Mouse (Mus musculus) lung, postnatal 0 days (tissue): ENCODE results near the gene Mttp. TPM values are rescaled to one million over a fixed set of nuclear protein-coding genes. Genes with fewer than 3 reads are reported as not detected.
A peak's percentile ranks its signal among the peaks of the same experiment; 100 is the strongest.

ENCODE experiments used
- ATAC-seq: fragments of 200-750 bp; cut with Nextera tagmentation; 2 replicates; pipeline ENCODE4 v1.8.0; 2017; ENCODE audit warnings: moderate library complexity
- DNase-seq: peaks from one replicate; pipeline ENCODE4 v3.0.0-alpha.2; 2016; ENCODE audit warnings: low spot score
- H3K27ac ChIP-seq: fragments of 300-500 bp; sonication (generic); 2 replicates; pipeline ENCODE4 v1.5.1; 2014; ENCODE audit warnings: antibody characterized with exemption, mild to moderate bottlenecking, low read length, mixed read lengths
- H3K27me3 ChIP-seq: fragments of 300-500 bp; sonication (generic); replicated peaks from 2 replicates; pipeline ENCODE4 v1.6.1; 2014; ENCODE audit warnings: low read length, mixed read lengths; ENCODE audit not compliant: insufficient read depth
- H3K36me3 ChIP-seq: fragments of 300-500 bp; sonication (generic); 2 replicates; pipeline ENCODE4 v1.6.1; 2014; ENCODE audit warnings: low read length, mixed read lengths; ENCODE audit not compliant: insufficient read depth
- H3K4me1 ChIP-seq: fragments of 300-500 bp; sonication (generic); 2 replicates; pipeline ENCODE4 v1.6.1; 2014; ENCODE audit warnings: antibody characterized with exemption, low read depth, low read length, mixed read lengths; ENCODE audit not compliant: insufficient read depth
- H3K4me2 ChIP-seq: fragments of 300-500 bp; sonication (generic); replicated peaks from 2 replicates; pipeline ENCODE4 v1.6.1; 2014; ENCODE audit warnings: low read depth, mild to moderate bottlenecking, low read length, moderate library complexity, mixed read lengths
- H3K4me3 ChIP-seq: fragments of 300-500 bp; sonication (generic); 2 replicates; pipeline ENCODE4 v1.5.1; 2014; ENCODE audit warnings: low read depth, low read length
- H3K9ac ChIP-seq: fragments of 300-500 bp; sonication (generic); replicated peaks from 2 replicates; pipeline ENCODE4 v1.6.1; 2014; ENCODE audit warnings: low read depth, mild to moderate bottlenecking
- H3K9me3 ChIP-seq: fragments of 300-500 bp; sonication (generic); 2 replicates; pipeline ENCODE4 v1.6.1; 2016; ENCODE audit warnings: low read length, mixed read lengths
- CTCF ChIP-seq: IDR thresholded peaks from 2 replicates; pipeline ENCODE4 v1.5.1; 2016; ENCODE audit warnings: antibody characterized with exemption, mild to moderate bottlenecking
- EP300 ChIP-seq: IDR thresholded peaks from 2 replicates; pipeline ENCODE4 v1.6.1; 2016; ENCODE audit warnings: antibody characterized with exemption, mild to moderate bottlenecking, control low read depth
- WGBS: fragments of 180-500 bp; shearing (Covaris S2); extraction: QIAGEN DNeasy Blood & Tissue Kit; methylation state at CpG from one replicate; pipeline ENCODE4 v1.1.7; 2014; 5-methylcytosine and 5-hydroxymethylcytosine counted together
- polyA plus RNA-seq: library from polyadenylated mRNA; unstranded; fragments of >200 nt; fragmentation: Nextera tagmentation; extraction: Ambion mirVana; gene quantifications from 2 replicates; pipeline ENCODE4 v1.2.1, GENCODE M21; 2015

The Mttp gene
- 5.5 TPM in 2 replicates for polyA plus RNA-seq

DNA sequence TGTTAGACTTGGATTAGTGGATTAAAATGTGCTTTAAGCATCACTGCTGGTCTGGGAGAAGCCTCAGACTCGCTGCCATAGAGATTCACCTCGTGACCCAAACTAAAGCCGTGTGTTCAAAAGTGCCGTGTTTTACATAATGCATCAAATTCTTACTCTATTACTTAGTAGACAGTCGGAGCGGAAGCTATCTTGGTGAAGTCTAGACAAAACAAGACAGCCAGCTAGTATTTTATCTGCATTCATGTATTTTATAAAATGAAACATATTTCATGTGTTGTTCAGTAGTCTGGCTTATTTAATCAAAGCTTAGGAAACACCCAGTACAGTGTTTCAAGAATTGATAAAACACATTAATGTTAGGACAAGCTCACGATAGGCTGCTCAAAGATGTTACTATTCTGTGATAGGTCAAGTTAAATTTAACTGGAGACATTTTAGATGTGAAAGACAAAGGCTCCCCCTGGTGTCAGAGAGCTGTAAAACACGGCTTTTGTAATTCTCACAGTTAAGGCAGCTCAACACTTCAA, at the start of gene Mttp:
Mttp (minus strand) TSS at position 327 of the 530 bp plus-strand sequence.
- Histone ChIP-seq H3K4me1 (peaks cover 4% of the 10 kb centered on the region; the same call in 1 of the 2 replicates), H3K9ac (peak within 1 kb of the TSS; percentile 50), H3K9me3 (no peaks in the 10 kb centered on the region), H3K4me3 (peak within 1 kb of the TSS; percentile 71), H3K27me3 (no peaks in the 10 kb centered on the region), H3K27ac (peak within 1 kb of the TSS; percentile 97), H3K4me2 (peak within 1 kb of the TSS; percentile 67), H3K36me3 (no peaks in the 10 kb centered on the region)
- WGBS, result 1% methylated on average over 8 of the region's 8 CpGs
- ATAC-seq (0 out of 2 replicates have a peak, but pooled peaks have one; percentile 3), DNase-seq (peak; percentile 92)
- TF ChIP-seq CTCF (peak; percentile 80), EP300 (peak; percentile 46; the same call in 1 of the 2 replicates)

- no peak for TF ChIP-seq CTCF
- no peak for TF ChIP-seq EP300
- Histone ChIP-seq H3K27ac (no peak within 1 kb of the TSS), H3K4me2 (no peak within 1 kb of the TSS), H3K9ac (no peak within 1 kb of the TSS), H3K36me3 (no peaks in the 10 kb centered on the region), H3K4me1 (no peaks in the 10 kb centered on the region), H3K9me3 (no peaks in the 10 kb centered on the region), H3K27me3 (no peaks in the 10 kb centered on the region), H3K4me3 (no peak within 1 kb of the TSS)
- ATAC-seq, result no peak
- DNase-seq, result no peak
- WGBS, result 82% methylated on average over 15 of the region's 15 CpGs
Observed at GRCm38 (mm10) chr3:138193683-138194302, 49.0 kb upstream of the Mttp start, which contains the start of gene 4930579F01Rik. Gene 4930579F01Rik, minus strand, starts transcription at chr3:138193825.

DNA sequence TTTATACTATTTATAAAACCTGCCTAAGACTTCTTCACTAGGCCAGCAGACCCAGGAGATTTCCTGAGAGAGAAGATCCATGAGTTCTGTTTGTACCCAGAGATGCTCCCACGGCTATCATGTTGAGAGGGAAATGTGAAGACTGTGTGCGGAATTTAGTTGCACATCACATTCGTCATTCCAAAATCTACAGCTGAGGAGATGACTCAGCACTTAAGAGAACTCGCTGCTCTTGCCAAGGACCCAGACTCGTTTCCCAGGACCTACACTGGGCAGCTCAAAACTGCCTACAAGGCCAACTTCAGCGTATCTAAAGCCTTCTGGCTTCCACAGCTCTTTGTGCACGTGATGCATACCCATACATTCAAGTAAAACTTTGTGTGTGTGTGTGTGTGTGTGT, 47.5 kb upstream of the Mttp start:
- peak; percentile 17 for DNase-seq
- Histone ChIP-seq H3K9me3 (no peaks in the 10 kb centered on the region), H3K36me3 (no peaks in the 10 kb centered on the region), H3K9ac (no peak overlapping the region), H3K4me3 (no peak overlapping the region), H3K27ac (no peak overlapping the region), H3K27me3 (no peaks in the 10 kb centered on the region), H3K4me1 (no peaks in the 10 kb centered on the region), H3K4me2 (no peak overlapping the region)
- ATAC-seq, result no peak
- WGBS, result 56% methylated on average over 7 of the region's 7 CpGs
- no peak for TF ChIP-seq EP300
- no peak for TF ChIP-seq CTCF

- H3K9me3 ChIP-seq, result no peaks in the 10 kb centered on the region
- H3K4me3 ChIP-seq, result no peak overlapping the region
- WGBS, result 85% methylated on average over 26 of the region's 26 CpGs
- no peak overlapping the region for H3K27ac ChIP-seq
- no peaks in the 10 kb centered on the region for H3K4me1 ChIP-seq
- no peak overlapping the region for H3K4me2 ChIP-seq
- DNase-seq, result no peak
- TF ChIP-seq EP300 (no peak), CTCF (no peak)
- ATAC-seq, result no peak
- H3K9ac ChIP-seq, result no peak overlapping the region
- H3K27me3 ChIP-seq, result no peaks in the 10 kb centered on the region
- H3K36me3 ChIP-seq, result no peaks in the 10 kb centered on the region
Observed at GRCm38 (mm10) chr3:138185995-138186930, 41.5 kb upstream of the Mttp start.

DNA sequence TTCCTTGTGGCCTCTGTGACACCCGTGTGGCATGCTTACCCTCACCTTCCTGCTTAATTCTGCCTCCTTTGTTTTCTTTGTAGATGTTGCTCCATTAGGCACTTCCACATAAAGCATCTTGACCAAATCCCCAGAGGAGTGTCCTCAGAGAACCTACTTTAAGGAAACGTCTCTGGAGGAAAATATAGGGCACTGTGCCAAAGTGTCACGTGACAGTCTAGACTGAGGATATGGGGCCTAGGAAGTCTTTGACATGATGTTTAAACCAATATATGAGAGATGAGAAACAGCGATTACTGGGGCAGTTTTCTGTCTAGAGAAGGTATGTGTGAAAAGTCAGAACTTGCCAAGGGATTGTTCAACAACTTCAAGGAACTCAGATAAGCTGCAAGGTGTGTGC, 40.5 kb upstream of the Mttp start:
- DNase-seq, result peak; percentile 16
- Histone ChIP-seq H3K4me2 (no peak overlapping the region), H3K27me3 (no peaks in the 10 kb centered on the region), H3K27ac (no peak overlapping the region), H3K4me1 (no peaks in the 10 kb centered on the region), H3K36me3 (no peaks in the 10 kb centered on the region), H3K9ac (no peak overlapping the region), H3K4me3 (no peak overlapping the region), H3K9me3 (no peaks in the 10 kb centered on the region)
- no peak for ATAC-seq
- TF ChIP-seq CTCF (no peak), EP300 (no peak)
- WGBS, result 16% methylated on average over 4 of the region's 4 CpGs

DNA sequence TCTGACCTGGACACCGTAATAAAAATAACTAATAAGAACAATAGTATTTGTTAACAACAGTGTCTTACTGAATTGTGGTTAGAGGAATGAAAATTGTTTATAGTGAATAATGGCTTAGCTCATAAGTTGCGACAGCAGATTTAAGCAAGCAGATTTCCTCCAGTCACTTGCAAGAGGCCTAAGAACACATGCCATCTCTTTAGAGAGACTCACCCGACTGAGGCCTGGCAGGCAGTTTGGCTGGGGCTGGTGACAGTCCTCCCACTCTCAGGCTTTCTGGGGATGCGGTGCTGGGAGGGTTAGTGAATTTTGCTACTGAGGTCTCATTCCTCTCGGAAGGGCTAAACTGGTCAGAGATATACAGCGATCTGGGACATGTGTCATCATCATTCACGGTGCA, 38.6 kb upstream of the Mttp start:
- no peaks in the 10 kb centered on the region for H3K27me3 ChIP-seq
- H3K4me1 ChIP-seq, result no peaks in the 10 kb centered on the region
- no peak overlapping the region for H3K4me2 ChIP-seq
- TF ChIP-seq EP300 (no peak), CTCF (no peak)
- H3K9ac ChIP-seq, result no peak overlapping the region
- no peak for ATAC-seq
- no peak overlapping the region for H3K4me3 ChIP-seq
- whole genome bisulfite sequencing, result 74% methylated on average over 7 of the region's 7 CpGs
- H3K27ac ChIP-seq, result no peak overlapping the region
- H3K9me3 ChIP-seq, result no peaks in the 10 kb centered on the region
- DNase-seq, result no peak
- H3K36me3 ChIP-seq, result no peaks in the 10 kb centered on the region
